Mouse (Mus musculus): Measurements from ENCODE around the gene Cyp11a1. TPM values are rescaled to one million over a fixed set of nuclear protein-coding genes. Genes with fewer than 3 reads are reported as not detected.

Cyp11a1 gene
- total and polyA plus RNA-seq, 3 experiments = 0.06 to 0.29 TPM; not detected in 1

DNA sequence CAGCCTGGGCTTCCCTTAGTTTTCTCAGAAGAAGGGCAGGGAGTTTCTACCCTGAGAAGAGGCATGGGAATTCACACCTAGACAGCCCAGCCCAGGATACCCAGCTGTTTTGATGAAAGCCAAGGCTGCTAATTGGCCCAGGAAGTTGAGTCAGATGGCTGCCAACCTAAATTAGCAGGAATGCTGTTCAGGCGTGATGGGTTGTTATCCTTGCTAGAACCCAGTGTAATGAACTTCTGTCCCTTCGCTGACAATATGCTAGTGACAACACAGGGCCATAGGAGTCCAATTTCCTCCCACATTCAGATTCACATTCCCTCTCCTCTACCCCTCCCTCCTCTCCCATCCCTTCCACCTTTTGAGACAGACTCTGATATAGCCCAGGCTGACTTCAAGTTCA lies 6.7 kb downstream of the Cyp11a1 start:
- no peaks in the 10 kb centered on the region for H3K27me3 ChIP-seq (ENCODE audit: control insufficient read depth, insufficient read depth, low read length)
- no peak overlapping the region for H3K27ac ChIP-seq
- no peaks in the 10 kb centered on the region for H3K79me2 ChIP-seq (replicated peaks; ENCODE audit: control insufficient read depth, insufficient read depth, low read length)
- H3K9ac ChIP-seq (ENCODE audit: low read depth, low read length) = no peak overlapping the region
- WGBS = 47% methylated on average over 2 of the region's 2 CpGs
- H3K36me3 ChIP-seq (ENCODE audit: control insufficient read depth, insufficient read depth, low read length) = no peaks in the 10 kb centered on the region
- TF ChIP-seq EP300 (IDR thresholded peaks at IDR 0.05; ENCODE audit: insufficient read depth, low read depth, low read length) = no peak
- TF ChIP-seq CTCF (IDR thresholded peaks at IDR 0.05) = no peak
- no peak for TF ChIP-seq POLR2A (IDR thresholded peaks at IDR 0.05; ENCODE audit: insufficient read depth, low read depth, low read length)
- H3K4me1 ChIP-seq (ENCODE audit: control insufficient read depth, insufficient read depth, low read length) = no peaks in the 10 kb centered on the region
- intact Hi-C loops (cut with DNase I) = no loop called here
- no peak overlapping the region for H3K4me3 ChIP-seq
- DNase-seq = no peak

DNA sequence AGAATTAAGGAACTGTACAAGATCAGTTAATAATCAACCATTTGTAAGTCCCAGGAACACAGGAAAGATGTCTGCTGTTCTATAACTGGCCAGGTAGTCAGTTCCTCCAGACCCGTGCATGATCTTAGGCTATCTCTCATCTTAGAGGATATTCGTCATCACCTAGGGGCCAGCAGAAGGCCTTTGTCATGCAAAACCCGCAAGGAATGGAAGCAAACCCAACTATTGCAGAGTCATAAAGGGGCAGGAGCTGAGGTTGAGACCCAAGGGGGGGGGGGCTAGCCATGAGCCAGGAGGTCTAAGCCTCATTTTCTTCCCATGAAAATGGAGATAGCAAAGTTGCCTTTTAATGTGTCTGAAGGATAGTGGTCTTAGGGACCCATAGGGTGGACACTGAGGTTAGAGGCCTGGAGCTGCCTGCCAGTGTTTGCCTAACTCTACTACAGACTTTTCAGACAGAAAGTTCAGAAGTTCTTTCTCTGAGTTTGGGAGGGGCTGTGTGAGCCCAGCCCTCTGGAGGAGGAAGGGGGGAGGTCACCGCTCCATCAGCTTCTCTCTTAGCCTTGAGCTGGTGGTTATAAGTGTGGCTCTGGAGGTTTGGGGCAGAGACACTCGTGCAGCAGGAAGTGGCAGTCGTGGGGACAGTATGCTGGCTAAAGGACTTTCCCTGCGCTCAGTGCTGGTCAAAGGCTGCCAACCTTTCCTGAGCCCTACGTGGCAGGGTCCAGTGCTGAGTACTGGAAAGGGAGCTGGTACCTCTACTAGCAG lies 8.4 kb downstream of the Cyp11a1 start:
- H3K4me1 ChIP-seq (ENCODE audit: control insufficient read depth, insufficient read depth, low read length) = no peaks in the 10 kb centered on the region
- no peak for DNase-seq
- no peaks in the 10 kb centered on the region for H3K36me3 ChIP-seq (ENCODE audit: control insufficient read depth, insufficient read depth, low read length)
- TF ChIP-seq POLR2A (IDR thresholded peaks at IDR 0.05; ENCODE audit: insufficient read depth, low read depth, low read length) (no peak), EP300 (IDR thresholded peaks at IDR 0.05; ENCODE audit: insufficient read depth, low read depth, low read length) (no peak), CTCF (IDR thresholded peaks at IDR 0.05) (no peak)
- no peak overlapping the region for H3K4me3 ChIP-seq
- no peak overlapping the region for H3K27ac ChIP-seq
- H3K27me3 ChIP-seq (ENCODE audit: control insufficient read depth, insufficient read depth, low read length) = no peaks in the 10 kb centered on the region
- 56% methylated on average over 8 of the region's 8 CpGs for WGBS
- no peaks in the 10 kb centered on the region for H3K79me2 ChIP-seq (replicated peaks; ENCODE audit: control insufficient read depth, insufficient read depth, low read length)
- no peak overlapping the region for H3K9ac ChIP-seq (ENCODE audit: low read depth, low read length)
- intact Hi-C loops (cut with DNase I) = no loop called here

DNA sequence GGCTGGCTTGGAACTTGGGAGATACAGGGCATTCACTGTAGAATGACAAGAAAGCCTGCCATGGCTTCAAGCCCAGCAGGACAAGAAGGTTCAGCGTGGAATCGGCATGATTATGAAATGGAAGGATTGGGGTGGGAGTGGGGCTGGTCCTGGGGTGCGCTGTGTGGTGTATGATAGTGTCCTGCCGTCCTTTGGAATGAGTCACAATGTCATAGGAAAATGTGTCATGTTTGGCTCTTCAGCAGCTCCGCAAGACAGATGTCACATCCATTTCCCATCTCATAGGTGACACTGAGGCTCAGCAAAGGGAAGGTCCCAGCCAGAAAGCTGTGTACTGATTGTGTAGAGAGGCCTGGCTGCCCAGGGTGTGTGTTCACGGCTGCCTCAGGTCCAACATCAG lies 9.6 kb downstream of the Cyp11a1 start:
- intact Hi-C loops (cut with DNase I) = no loop called here
- TF ChIP-seq POLR2A (IDR thresholded peaks at IDR 0.05; ENCODE audit: insufficient read depth, low read depth, low read length) (no peak), EP300 (IDR thresholded peaks at IDR 0.05; ENCODE audit: insufficient read depth, low read depth, low read length) (no peak)
- Histone ChIP-seq H3K27ac (no peak overlapping the region), H3K9ac (ENCODE audit: low read depth, low read length) (no peak overlapping the region), H3K79me2 (replicated peaks; ENCODE audit: control insufficient read depth, insufficient read depth, low read length) (no peaks in the 10 kb centered on the region), H3K36me3 (ENCODE audit: control insufficient read depth, insufficient read depth, low read length) (no peaks in the 10 kb centered on the region), H3K4me3 (no peak overlapping the region), H3K27me3 (ENCODE audit: control insufficient read depth, insufficient read depth, low read length) (no peaks in the 10 kb centered on the region), H3K4me1 (ENCODE audit: control insufficient read depth, insufficient read depth, low read length) (no peaks in the 10 kb centered on the region)
- WGBS = 78% methylated on average over 6 of the region's 6 CpGs
- no peak for DNase-seq

DNA sequence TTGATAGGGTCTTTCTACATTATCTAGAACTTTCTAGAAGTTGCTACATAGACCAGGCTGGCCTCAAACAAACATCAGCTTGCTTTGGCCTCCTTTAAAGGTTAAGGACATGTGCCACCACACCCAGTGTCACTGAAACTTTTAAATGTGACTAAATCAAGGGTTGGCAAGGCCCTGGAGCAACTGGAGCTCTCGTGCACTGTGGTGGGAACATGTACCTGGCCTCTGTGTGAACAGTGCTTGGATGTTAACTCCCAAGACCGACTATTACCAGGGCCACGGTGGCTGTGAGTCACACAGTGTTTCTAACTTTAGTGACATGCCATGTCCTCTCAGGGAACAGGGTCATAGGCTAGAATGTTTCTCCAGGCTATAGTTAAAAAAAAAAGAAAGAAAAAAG lies 10.8 kb downstream of the Cyp11a1 start:
- H3K27me3 ChIP-seq (ENCODE audit: control insufficient read depth, insufficient read depth, low read length) = no peaks in the 10 kb centered on the region
- no peak overlapping the region for H3K4me3 ChIP-seq
- no peaks in the 10 kb centered on the region for H3K79me2 ChIP-seq (replicated peaks; ENCODE audit: control insufficient read depth, insufficient read depth, low read length)
- TF ChIP-seq POLR2A (IDR thresholded peaks at IDR 0.05; ENCODE audit: insufficient read depth, low read depth, low read length) = no peak
- no peak for TF ChIP-seq CTCF (IDR thresholded peaks at IDR 0.05)
- no peak for TF ChIP-seq EP300 (IDR thresholded peaks at IDR 0.05; ENCODE audit: insufficient read depth, low read depth, low read length)
- no peak overlapping the region for H3K9ac ChIP-seq (ENCODE audit: low read depth, low read length)
- no peak for DNase-seq
- no peak overlapping the region for H3K27ac ChIP-seq
- intact Hi-C loops (cut with DNase I) = no loop called here
- no peaks in the 10 kb centered on the region for H3K4me1 ChIP-seq (ENCODE audit: control insufficient read depth, insufficient read depth, low read length)
- no peaks in the 10 kb centered on the region for H3K36me3 ChIP-seq (ENCODE audit: control insufficient read depth, insufficient read depth, low read length)
- WGBS = 41% methylated on average over 3 of the region's 3 CpGs

DNA sequence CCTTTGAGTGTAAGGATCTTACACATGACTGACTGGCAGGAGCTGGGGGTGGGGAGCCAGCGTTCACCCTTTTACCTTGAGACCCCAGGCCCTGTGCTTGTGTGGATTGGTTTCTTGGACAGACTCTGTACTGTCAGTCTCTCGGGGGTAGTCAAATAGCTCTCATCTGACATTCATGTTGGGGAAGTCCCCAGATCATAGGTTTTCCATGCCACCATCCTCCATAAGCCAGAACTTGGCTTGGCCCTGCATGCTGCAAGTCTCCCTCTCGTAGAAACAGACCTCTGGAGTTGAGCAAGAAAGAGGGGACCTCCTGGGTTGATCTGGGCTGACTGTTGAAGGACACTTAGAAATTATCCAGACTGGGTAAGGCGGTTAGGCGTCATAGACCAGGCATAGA lies 12.2 kb downstream of the Cyp11a1 start:
- WGBS = 85% methylated on average over 5 of the region's 5 CpGs
- Histone ChIP-seq H3K36me3 (ENCODE audit: control insufficient read depth, insufficient read depth, low read length) (no peaks in the 10 kb centered on the region), H3K79me2 (replicated peaks; ENCODE audit: control insufficient read depth, insufficient read depth, low read length) (no peaks in the 10 kb centered on the region), H3K27me3 (ENCODE audit: control insufficient read depth, insufficient read depth, low read length) (no peaks in the 10 kb centered on the region), H3K27ac (no peak overlapping the region), H3K4me3 (no peak overlapping the region), H3K4me1 (ENCODE audit: control insufficient read depth, insufficient read depth, low read length) (no peaks in the 10 kb centered on the region), H3K9ac (ENCODE audit: low read depth, low read length) (no peak overlapping the region)
- no peak for DNase-seq
- TF ChIP-seq POLR2A (IDR thresholded peaks at IDR 0.05; ENCODE audit: insufficient read depth, low read depth, low read length) (no peak), CTCF (IDR thresholded peaks at IDR 0.05) (no peak), EP300 (IDR thresholded peaks at IDR 0.05; ENCODE audit: insufficient read depth, low read depth, low read length) (no peak)
- intact Hi-C loops (cut with DNase I) = no loop called here

DNA sequence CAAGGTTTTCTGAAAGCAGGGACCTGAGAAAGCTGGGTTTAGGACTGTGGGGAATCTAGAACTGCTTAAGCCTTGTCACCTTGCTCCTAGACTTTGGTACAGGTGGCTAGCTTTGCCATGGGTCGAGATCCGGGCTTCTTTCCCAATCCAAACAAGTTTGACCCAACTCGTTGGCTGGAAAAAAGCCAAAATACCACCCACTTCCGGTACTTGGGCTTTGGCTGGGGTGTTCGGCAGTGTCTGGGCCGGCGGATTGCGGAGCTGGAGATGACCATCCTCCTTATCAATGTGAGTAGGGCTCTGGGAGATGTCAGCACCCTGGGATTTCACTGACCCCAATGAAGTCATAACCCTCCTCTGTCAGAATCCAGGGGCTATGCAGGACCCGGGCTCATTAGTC lies 19.8 kb downstream of the Cyp11a1 start:
- TF ChIP-seq POLR2A (IDR thresholded peaks at IDR 0.05; ENCODE audit: insufficient read depth, low read depth, low read length) = no peak
- no peak for TF ChIP-seq EP300 (IDR thresholded peaks at IDR 0.05; ENCODE audit: insufficient read depth, low read depth, low read length)
- TF ChIP-seq CTCF (IDR thresholded peaks at IDR 0.05) = no peak
- 50% methylated on average over 9 of the region's 9 CpGs for WGBS
- no peak for DNase-seq
- Histone ChIP-seq H3K4me1 (ENCODE audit: control insufficient read depth, insufficient read depth, low read length) (no peaks in the 10 kb centered on the region), H3K36me3 (ENCODE audit: control insufficient read depth, insufficient read depth, low read length) (no peaks in the 10 kb centered on the region), H3K79me2 (replicated peaks; ENCODE audit: control insufficient read depth, insufficient read depth, low read length) (no peaks in the 10 kb centered on the region), H3K9ac (ENCODE audit: low read depth, low read length) (no peak overlapping the region), H3K27me3 (ENCODE audit: control insufficient read depth, insufficient read depth, low read length) (no peaks in the 10 kb centered on the region), H3K27ac (no peak overlapping the region), H3K4me3 (no peak overlapping the region)
- intact Hi-C loops (cut with DNase I) = no loop called here
